Comparison of ENCODE assay signal across 9 mouse cellular contexts in the genomic region with DNA sequence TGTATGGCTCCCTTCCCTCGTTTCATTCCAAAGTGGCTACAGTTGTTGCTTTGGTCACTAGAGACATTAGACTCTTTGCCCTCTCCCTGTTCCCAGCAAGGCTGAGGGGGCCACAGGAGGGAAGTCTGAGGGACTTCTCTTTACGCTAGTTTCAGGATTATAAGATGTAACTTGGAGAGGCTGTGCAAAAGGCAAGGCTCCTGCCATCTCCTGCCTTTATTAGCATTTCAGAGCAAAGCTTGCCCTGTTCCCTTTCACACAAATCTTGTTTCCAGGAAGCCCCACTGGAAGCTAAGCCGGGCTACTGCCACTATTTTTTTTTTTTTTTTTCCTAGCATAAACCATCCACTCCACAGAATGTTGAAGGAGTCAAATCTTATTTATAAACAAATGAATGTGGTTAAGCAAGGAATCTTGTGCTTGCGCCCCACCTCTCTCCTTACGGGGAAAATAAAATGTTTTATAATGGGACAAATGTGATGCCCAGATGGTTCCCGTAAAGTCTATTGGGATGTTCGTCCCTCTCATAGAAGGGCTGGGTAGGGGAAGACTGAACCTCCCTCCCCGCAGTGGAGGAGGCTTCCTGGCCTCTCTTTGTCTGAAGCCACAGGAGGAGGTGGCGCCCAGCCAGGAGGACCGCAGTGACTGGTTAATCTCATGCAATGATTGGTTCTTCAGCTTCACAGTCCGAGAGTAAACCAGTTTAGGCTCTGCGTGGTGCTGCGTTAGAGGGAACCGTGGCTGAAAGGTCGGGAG.
DNase-seq lines count a peak whose midpoint lies in the region; ATAC-seq and TF ChIP-seq lines count a peak whose summit lies in the region.
"Had no signal": no experiment of that assay in that cellular context is flagged by ENCODE, and none has a peak within 500 bp of the region (broad histone marks: within the 10 kb centered on the region; RNA-seq: fewer than 3 reads in every experiment).

No protein-coding gene starts in this region.

- no peak for TF ChIP-seq POLR2A in thymus, adult 2 months (IDR thresholded peaks at IDR 0.05; ENCODE audit: control insufficient read depth, extremely low read depth, insufficient read depth, low read length, poor library complexity)

- peak overlapping the region; percentile 47 for H3K4me2 ChIP-seq in intestine, postnatal 0 days (replicated peaks; ENCODE audit: low read depth)
- H3K4me2 ChIP-seq in liver, embryonic 16.5 days (ENCODE audit: low read depth, low read length) = peak overlapping the region; percentile 12; the same call in 1 of the 2 replicates
- peak overlapping the region; percentile 35 for H3K4me2 ChIP-seq in neural tube, embryonic 14.5 days (ENCODE audit: low read depth, low read length)

- WGBS in intestine, postnatal 0 days = 16% methylated on average over 15 of the region's 15 CpGs
- WGBS in liver, embryonic 16.5 days (ENCODE audit: insufficient replicate concordance) = 13% methylated on average over 15 of the region's 15 CpGs
- WGBS in neural tube, embryonic 14.5 days = 1% methylated on average over 15 of the region's 15 CpGs
- 27% methylated on average over 15 of the region's 15 CpGs for WGBS in thymus, adult 2 months

- peaks cover 9% of the 10 kb centered on the region for H3K27me3 ChIP-seq in megakaryocyte, embryonic 14.5 days (replicated peaks)
- no peaks in the 10 kb centered on the region for H3K27me3 ChIP-seq in intestine, postnatal 0 days (replicated peaks; ENCODE audit: control insufficient read depth, insufficient read depth, low read length)
- H3K27me3 ChIP-seq in liver, embryonic 16.5 days (ENCODE audit: control insufficient read depth, insufficient read depth, low read depth, low read length) = no peaks in the 10 kb centered on the region
- no peaks in the 10 kb centered on the region for H3K27me3 ChIP-seq in neural tube, embryonic 14.5 days (ENCODE audit: control insufficient read depth, insufficient read depth, low read length)
- H3K27me3 ChIP-seq in thymus, adult 2 months (ENCODE audit: control insufficient read depth, insufficient read depth, low read length) = no peaks in the 10 kb centered on the region

- peak overlapping the region; percentile 11 for H3K4me3 ChIP-seq in megakaryocyte, embryonic 14.5 days (replicated peaks)
- H3K4me3 ChIP-seq in intestine, postnatal 0 days (ENCODE audit: low read depth, low read length) = no peak overlapping the region
- H3K4me3 ChIP-seq in liver, embryonic 16.5 days (ENCODE audit: low read depth, low read length) = no peak overlapping the region
- peak overlapping the region; percentile 5; the same call in 1 of the 2 replicates for H3K4me3 ChIP-seq in neural tube, embryonic 14.5 days (ENCODE audit: low read depth, low read length)
- H3K4me3 ChIP-seq in thymus, adult 2 months (ENCODE audit: control insufficient read depth, insufficient read depth, low read length) = no peak overlapping the region

- no peak overlapping the region for H3K9ac ChIP-seq in intestine, postnatal 0 days (ENCODE audit: low read depth, low read length)
- no peak overlapping the region for H3K9ac ChIP-seq in liver, embryonic 16.5 days (ENCODE audit: low read depth, low read length)
- H3K9ac ChIP-seq in neural tube, embryonic 14.5 days (replicated peaks; ENCODE audit: low read depth, low read length) = no peak overlapping the region; the same call in 1 of the 2 replicates

- H3K36me3 ChIP-seq in megakaryocyte, embryonic 14.5 days (replicated peaks; ENCODE audit: low read length) = no peaks in the 10 kb centered on the region
- no peaks in the 10 kb centered on the region for H3K36me3 ChIP-seq in intestine, postnatal 0 days (ENCODE audit: control insufficient read depth, insufficient read depth)
- no peaks in the 10 kb centered on the region for H3K36me3 ChIP-seq in liver, embryonic 16.5 days (ENCODE audit: control insufficient read depth, insufficient read depth)
- H3K36me3 ChIP-seq in neural tube, embryonic 14.5 days (ENCODE audit: control insufficient read depth, insufficient read depth, low read length) = no peaks in the 10 kb centered on the region
- no peaks in the 10 kb centered on the region for H3K36me3 ChIP-seq in thymus, adult 2 months (ENCODE audit: control insufficient read depth, insufficient read depth, low read length)
- H3K36me3 ChIP-seq: G1E had no signal

- H3K9me3 ChIP-seq in megakaryocyte, embryonic 14.5 days = peaks cover 17% of the 10 kb centered on the region; the same call in 1 of the 2 replicates
- no peaks in the 10 kb centered on the region for H3K9me3 ChIP-seq in intestine, postnatal 0 days (ENCODE audit: control insufficient read depth)
- H3K9me3 ChIP-seq in liver, embryonic 16.5 days (replicated peaks; ENCODE audit: control insufficient read depth, low read length) = no peaks in the 10 kb centered on the region
- no peaks in the 10 kb centered on the region for H3K9me3 ChIP-seq in neural tube, embryonic 14.5 days (ENCODE audit: control insufficient read depth, low read length)
- H3K9me3 ChIP-seq: G1E had no signal

- H3K27ac ChIP-seq in intestine, postnatal 0 days (ENCODE audit: low read depth, low read length) = peak overlapping the region; percentile 37; the same call in 1 of the 2 replicates
- H3K27ac ChIP-seq in liver, embryonic 16.5 days (ENCODE audit: low read length) = no peak overlapping the region
- peak overlapping the region; percentile 34; the same call in 1 of the 2 replicates for H3K27ac ChIP-seq in neural tube, embryonic 14.5 days (ENCODE audit: low read depth, low read length)
- H3K27ac ChIP-seq in thymus, adult 2 months (ENCODE audit: control insufficient read depth, insufficient read depth, low read length) = no peak overlapping the region

- TF ChIP-seq CTCF in intestine, postnatal 0 days (IDR thresholded peaks at IDR 0.05; ENCODE audit: low read depth) = no peak
- no peak for TF ChIP-seq CTCF in thymus, adult 2 months (IDR thresholded peaks at IDR 0.05; ENCODE audit: borderline replicate concordance, control insufficient read depth, extremely low read depth, insufficient read depth, low read length, poor library complexity)

- peak; percentile 72 for DNase-seq in embryo, embryonic 11 days
- peak; percentile 74 to 82 for DNase-seq in heart, adult 18-20 months
- no peak for DNase-seq in thymus, adult 2 months

- peaks cover 8% of the 10 kb centered on the region; the same call in 1 of the 2 replicates for H3K4me1 ChIP-seq in megakaryocyte, embryonic 14.5 days
- peaks cover 6% of the 10 kb centered on the region; the same call in 1 of the 2 replicates for H3K4me1 ChIP-seq in intestine, postnatal 0 days (replicated peaks; ENCODE audit: control insufficient read depth, insufficient read depth, low read length)
- H3K4me1 ChIP-seq in liver, embryonic 16.5 days (ENCODE audit: control insufficient read depth, low read depth, low read length) = no peaks in the 10 kb centered on the region
- peaks cover 31% of the 10 kb centered on the region for H3K4me1 ChIP-seq in neural tube, embryonic 14.5 days (ENCODE audit: control insufficient read depth, insufficient read depth, low read length)
- peaks cover 13% of the 10 kb centered on the region for H3K4me1 ChIP-seq in thymus, adult 2 months (replicated peaks; ENCODE audit: control insufficient read depth, insufficient read depth, low read length)

- ATAC-seq in megakaryocyte, adult 5-6 weeks (ENCODE audit: poor library complexity, severe bottlenecking) = no peak
- peak; percentile 31; the same call in 1 of the 2 replicates for ATAC-seq in intestine, postnatal 0 days
- no peak for ATAC-seq in liver, embryonic 16.5 days (ENCODE audit: low read depth)
- ATAC-seq in neural tube, embryonic 14.5 days (ENCODE audit: low read depth) = peak; percentile 86

Comparison
In these comparisons a context has a peak if more than half of its experiments do, and no peak if none do; other contexts are left out.
1. H3K4me3 ChIP-seq: peak in megakaryocyte, embryonic 14.5 days (single experiment) and neural tube, embryonic 14.5 days (single experiment); none in intestine, postnatal 0 days (single experiment), liver, embryonic 16.5 days (single experiment) and thymus, adult 2 months (single experiment).
2. ATAC-seq: peak in intestine, postnatal 0 days (single experiment) and neural tube, embryonic 14.5 days (single experiment); none in megakaryocyte, adult 5-6 weeks (single experiment) and liver, embryonic 16.5 days (single experiment).
3. H3K27ac ChIP-seq: peak in intestine, postnatal 0 days (single experiment) and neural tube, embryonic 14.5 days (single experiment); none in liver, embryonic 16.5 days (single experiment) and thymus, adult 2 months (single experiment).
4. Peak in every context shown above with its lines, with median percentiles within 50 percentile points of each other: H3K4me2 ChIP-seq.